Mouse (Mus musculus) heart, embryonic 13.5 days (tissue): ENCODE measurements around the gene Hps4. TPM values are rescaled to one million over a fixed set of nuclear protein-coding genes. Genes with fewer than 3 reads are reported as not detected.
A peak's percentile ranks its signal among the peaks of the same experiment; 100 is the strongest.
"Not testable (repeated sequence)": the region's sequence is repeated elsewhere in the genome, so short reads cannot be mapped to it uniquely, and the experiment has no call there.

ENCODE experiments used
- ATAC-seq: fragments of 200-750 bp; cut with Nextera tagmentation; 2 replicates; pipeline ENCODE4 v1.8.0; 2017; ENCODE audit warnings: moderate TSS enrichment; ENCODE audit not compliant: insufficient number of reproducible peaks, low FRiP score, low TSS enrichment; ENCODE audit errors: extremely low read depth
- H3K27ac ChIP-seq: fragments of 300-500 bp; sonication (generic); replicated peaks from 2 replicates; pipeline ENCODE4 v1.5.1; 2015; ENCODE audit warnings: moderate library complexity, mild to moderate bottlenecking, inconsistent platforms
- H3K27me3 ChIP-seq: fragments of 300-500 bp; sonication (generic); replicated peaks from 2 replicates; pipeline ENCODE4 v1.6.1; 2015; ENCODE audit warnings: mild to moderate bottlenecking, inconsistent platforms
- H3K36me3 ChIP-seq: fragments of 300-500 bp; sonication (generic); 2 replicates; pipeline ENCODE4 v1.6.1; 2015; ENCODE audit warnings: mild to moderate bottlenecking, inconsistent platforms
- H3K4me1 ChIP-seq: fragments of 300-500 bp; sonication (generic); 2 replicates; pipeline ENCODE4 v1.6.1; 2015; ENCODE audit warnings: inconsistent platforms
- H3K4me2 ChIP-seq: fragments of 300-500 bp; sonication (generic); 2 replicates; pipeline ENCODE4 v1.6.1; 2015; ENCODE audit warnings: inconsistent platforms, mild to moderate bottlenecking, moderate library complexity
- H3K4me3 ChIP-seq: fragments of 300-500 bp; sonication (generic); 2 replicates; pipeline ENCODE4 v1.5.1; 2015; ENCODE audit warnings: moderate library complexity, mild to moderate bottlenecking, inconsistent platforms
- H3K9ac ChIP-seq: fragments of 300-500 bp; sonication (generic); 2 replicates; pipeline ENCODE4 v1.6.1; 2015; ENCODE audit warnings: inconsistent platforms, mild to moderate bottlenecking, moderate library complexity
- H3K9me3 ChIP-seq: fragments of 300-500 bp; sonication (generic); 2 replicates; pipeline ENCODE4 v1.6.1; 2016; ENCODE audit warnings: inconsistent platforms
- WGBS: fragments of 180-500 bp; shearing (Covaris S2); methylation state at CpG from one replicate; pipeline ENCODE4 v1.1.7; 2015; ENCODE audit warnings: mixed read lengths; 5-methylcytosine and 5-hydroxymethylcytosine counted together
- polyA plus RNA-seq: library from polyadenylated mRNA; unstranded; fragments of >200 nt; fragmentation: Nextera tagmentation; extraction: Ambion mirVana; gene quantifications from 2 replicates; pipeline ENCODE4 v1.2.1, GENCODE M21; 2015

Gene Hps4
- polyA plus RNA-seq, 1 experiment from 2014 or later, result 19.2 TPM

- H3K4me1 ChIP-seq, result peaks cover 48% of the 10 kb centered on the region
- no peak overlapping the region for H3K9ac ChIP-seq
- no peak overlapping the region for H3K4me2 ChIP-seq
- H3K27me3 ChIP-seq, result no peaks in the 10 kb centered on the region
- no peaks in the 10 kb centered on the region for H3K9me3 ChIP-seq
- ATAC-seq, result no peak
- H3K36me3 ChIP-seq, result peaks cover 23% of the 10 kb centered on the region
- H3K27ac ChIP-seq, result no peak overlapping the region
- WGBS, result 83% methylated on average over 6 of the region's 6 CpGs
- H3K4me3 ChIP-seq, result no peak overlapping the region
These were observed 42.1 kb upstream of the Hps4 start for GRCm38 (mm10) chr5:112300721-112301308.

GRCm38 (mm10) chr5:112301694-112302093 lies 41.2 kb upstream of the Hps4 start:
- H3K9ac ChIP-seq, result no peak overlapping the region
- peaks cover 39% of the 10 kb centered on the region for H3K4me1 ChIP-seq
- peaks cover 29% of the 10 kb centered on the region for H3K36me3 ChIP-seq
- H3K4me3 ChIP-seq, result no peak overlapping the region
- no peaks in the 10 kb centered on the region for H3K27me3 ChIP-seq
- no peak overlapping the region for H3K4me2 ChIP-seq
- no peak overlapping the region for H3K27ac ChIP-seq
- ATAC-seq, result no peak
- no peaks in the 10 kb centered on the region for H3K9me3 ChIP-seq
- 73% methylated on average over 4 of the region's 4 CpGs for WGBS

- H3K9ac ChIP-seq, result no peak overlapping the region
- no peaks in the 10 kb centered on the region for H3K9me3 ChIP-seq
- no peaks in the 10 kb centered on the region for H3K27me3 ChIP-seq
- H3K27ac ChIP-seq, result no peak overlapping the region
- 74% methylated on average over 5 of the region's 5 CpGs for WGBS
- H3K4me2 ChIP-seq, result no peak overlapping the region
- ATAC-seq, result no peak
- no peak overlapping the region for H3K4me3 ChIP-seq
- H3K36me3 ChIP-seq, result peaks cover 36% of the 10 kb centered on the region
- H3K4me1 ChIP-seq, result peaks cover 33% of the 10 kb centered on the region
These were observed 40.6 kb upstream of the Hps4 start for GRCm38 (mm10) chr5:112302310-112302709.

GRCm38 (mm10) chr5:112305842-112306241 lies 37.0 kb upstream of the Hps4 start:
- WGBS, result 91% methylated on average over 5 of the region's 5 CpGs
- Histone ChIP-seq H3K27me3 (no peaks in the 10 kb centered on the region), H3K9me3 (no peaks in the 10 kb centered on the region), H3K36me3 (peaks cover 71% of the 10 kb centered on the region), H3K9ac (no peak overlapping the region), H3K4me2 (no peak overlapping the region), H3K4me3 (no peak overlapping the region), H3K27ac (no peak overlapping the region), H3K4me1 (no peaks in the 10 kb centered on the region)
- no peak for ATAC-seq

GRCm38 (mm10) chr5:112313222-112313885 lies 29.5 kb upstream of the Hps4 start:
- no peak overlapping the region for H3K4me2 ChIP-seq
- H3K27ac ChIP-seq, result no peak overlapping the region
- WGBS, result 58% methylated on average over 11 of the region's 11 CpGs
- H3K4me3 ChIP-seq, result no peak overlapping the region
- H3K9ac ChIP-seq, result no peak overlapping the region
- H3K4me1 ChIP-seq, result peaks cover 16% of the 10 kb centered on the region
- H3K9me3 ChIP-seq, result no peaks in the 10 kb centered on the region
- H3K36me3 ChIP-seq, result peaks cover 74% of the 10 kb centered on the region
- no peaks in the 10 kb centered on the region for H3K27me3 ChIP-seq
- no peak for ATAC-seq

- Histone ChIP-seq H3K4me3 (no peak overlapping the region), H3K4me1 (peaks cover 16% of the 10 kb centered on the region), H3K4me2 (no peak overlapping the region), H3K9ac (no peak overlapping the region), H3K9me3 (no peaks in the 10 kb centered on the region), H3K36me3 (peaks cover 43% of the 10 kb centered on the region), H3K27ac (peak overlapping the region; percentile 32), H3K27me3 (no peaks in the 10 kb centered on the region)
- WGBS, result 74% methylated on average over 5 of the region's 5 CpGs
- no peak for ATAC-seq
These were observed 26.4 kb upstream of the Hps4 start for GRCm38 (mm10) chr5:112316468-112316867.

GRCm38 (mm10) chr5:112317328-112317727 lies 25.6 kb upstream of the Hps4 start:
- Histone ChIP-seq H3K9ac (no peak overlapping the region), H3K4me3 (no peak overlapping the region), H3K27me3 (no peaks in the 10 kb centered on the region), H3K27ac (peak overlapping the region; percentile 56), H3K9me3 (no peaks in the 10 kb centered on the region), H3K4me1 (peaks cover 16% of the 10 kb centered on the region), H3K4me2 (no peak overlapping the region), H3K36me3 (peaks cover 42% of the 10 kb centered on the region)
- no peak for ATAC-seq
- 32% methylated on average over 5 of the region's 5 CpGs for WGBS

GRCm38 (mm10) chr5:112319343-112319742 lies 23.5 kb upstream of the Hps4 start:
- H3K9ac ChIP-seq, ATAC-seq, H3K9me3 ChIP-seq, H3K27me3 ChIP-seq, H3K4me2 ChIP-seq, H3K4me3 ChIP-seq, H3K27ac ChIP-seq: not testable (repeated sequence)
- Histone ChIP-seq H3K4me1 (peaks cover 15% of the 10 kb centered on the region), H3K36me3 (peaks cover 22% of the 10 kb centered on the region)
- WGBS, result 63% methylated on average over 2 of the region's 2 CpGs

- H3K27ac ChIP-seq, result no peak overlapping the region
- H3K4me3 ChIP-seq, result no peak overlapping the region
- 68% methylated on average over 5 of the region's 5 CpGs for WGBS
- H3K4me1 ChIP-seq, result peaks cover 25% of the 10 kb centered on the region
- no peak for ATAC-seq
- H3K9me3 ChIP-seq, result no peaks in the 10 kb centered on the region
- peaks cover 12% of the 10 kb centered on the region for H3K36me3 ChIP-seq
- no peak overlapping the region for H3K9ac ChIP-seq
- H3K4me2 ChIP-seq, result no peak overlapping the region
- H3K27me3 ChIP-seq, result no peaks in the 10 kb centered on the region
These were observed 22.5 kb upstream of the Hps4 start for GRCm38 (mm10) chr5:112320379-112320778.

- Histone ChIP-seq H3K27ac (no peak overlapping the region), H3K9ac (no peak overlapping the region), H3K4me1 (peaks cover 29% of the 10 kb centered on the region), H3K4me3 (no peak overlapping the region), H3K4me2 (no peak overlapping the region), H3K9me3 (no peaks in the 10 kb centered on the region), H3K27me3 (no peaks in the 10 kb centered on the region), H3K36me3 (peaks cover 6% of the 10 kb centered on the region)
- ATAC-seq, result no peak
- whole genome bisulfite sequencing, result 58% methylated on average over 6 of the region's 6 CpGs
These were observed 21.9 kb upstream of the Hps4 start for GRCm38 (mm10) chr5:112320936-112321335.

GRCm38 (mm10) chr5:112321376-112321775 lies 21.5 kb upstream of the Hps4 start:
- Histone ChIP-seq H3K27me3 (no peaks in the 10 kb centered on the region), H3K4me2 (no peak overlapping the region), H3K9me3 (no peaks in the 10 kb centered on the region), H3K36me3 (peaks cover 2% of the 10 kb centered on the region; the same call in 1 of the 2 replicates), H3K4me3 (no peak overlapping the region), H3K9ac (no peak overlapping the region), H3K27ac (no peak overlapping the region), H3K4me1 (peaks cover 28% of the 10 kb centered on the region)
- no peak for ATAC-seq
- WGBS, result 64% methylated on average over 4 of the region's 4 CpGs

- H3K4me3 ChIP-seq, result no peak overlapping the region
- no peak for ATAC-seq
- peaks cover 8% of the 10 kb centered on the region for H3K36me3 ChIP-seq
- peaks cover 29% of the 10 kb centered on the region for H3K4me1 ChIP-seq
- 84% methylated on average over 6 of the region's 6 CpGs for WGBS
- H3K27me3 ChIP-seq, result no peaks in the 10 kb centered on the region
- no peak overlapping the region for H3K4me2 ChIP-seq
- H3K27ac ChIP-seq, result no peak overlapping the region
- no peak overlapping the region for H3K9ac ChIP-seq
- no peaks in the 10 kb centered on the region for H3K9me3 ChIP-seq
These were observed 19.6 kb upstream of the Hps4 start for GRCm38 (mm10) chr5:112323246-112323645.
